Comparison of ENCODE assay signal across 9 mouse cellular contexts in genomic region chr12:91551773-91552526, GRCm38 (mm10). TPM values are rescaled to one million over a fixed set of nuclear protein-coding genes. Genes with fewer than 3 reads are reported as not detected.
DNase-seq lines count a peak whose midpoint lies in the region; ATAC-seq and TF ChIP-seq lines count a peak whose summit lies in the region.
"Had no signal": no experiment of that assay in that cellular context is flagged by ENCODE, and none has a peak within 500 bp of the region (broad histone marks: within the 10 kb centered on the region; RNA-seq: fewer than 3 reads in every experiment).

No protein-coding gene starts in this region.

- no peaks in the 10 kb centered on the region; the same call in 1 of the 2 replicates for H3K4me1 ChIP-seq in embryonic facial prominence, embryonic 12.5 days
- no peaks in the 10 kb centered on the region for H3K4me1 ChIP-seq in kidney, embryonic 16.5 days (ENCODE audit: insufficient read depth, low read length)
- peaks cover 7% of the 10 kb centered on the region; the same call in 1 of the 2 replicates for H3K4me1 ChIP-seq in limb, embryonic 14.5 days (ENCODE audit: control insufficient read depth, insufficient read depth, low read length)
- peaks cover 5% of the 10 kb centered on the region; the same call in 1 of the 2 replicates for H3K4me1 ChIP-seq in neural tube, embryonic 14.5 days (ENCODE audit: control insufficient read depth, insufficient read depth, low read length)

- ATAC-seq in embryonic facial prominence, embryonic 12.5 days (ENCODE audit: insufficient number of reproducible peaks, insufficient read depth, low FRiP score, low TSS enrichment) = 0 out of 2 replicates have a peak, but pooled peaks have one; percentile 69
- 0 out of 2 replicates have a peak, but pooled peaks have one; percentile 63 for ATAC-seq in kidney, embryonic 16.5 days (ENCODE audit: low FRiP score, low TSS enrichment)
- ATAC-seq in limb, embryonic 14.5 days (ENCODE audit: low FRiP score, low read depth) = peak; percentile 72; the same call in 1 of the 2 replicates
- ATAC-seq in neural tube, embryonic 14.5 days (ENCODE audit: low read depth) = peak; percentile 89

- no peaks in the 10 kb centered on the region for H3K9me3 ChIP-seq in embryonic facial prominence, embryonic 12.5 days
- H3K9me3 ChIP-seq in kidney, embryonic 16.5 days (ENCODE audit: low read length) = no peaks in the 10 kb centered on the region
- no peaks in the 10 kb centered on the region for H3K9me3 ChIP-seq in limb, embryonic 14.5 days (ENCODE audit: control insufficient read depth, low read length)
- H3K9me3 ChIP-seq in neural tube, embryonic 14.5 days (ENCODE audit: control insufficient read depth, low read length) = no peaks in the 10 kb centered on the region

- H3K27ac ChIP-seq in embryonic facial prominence, embryonic 12.5 days = no peak overlapping the region
- H3K27ac ChIP-seq in kidney, embryonic 16.5 days (ENCODE audit: low read length) = no peak overlapping the region
- no peak overlapping the region for H3K27ac ChIP-seq in limb, embryonic 14.5 days (replicated peaks; ENCODE audit: low read depth, low read length)
- no peak overlapping the region for H3K27ac ChIP-seq in neural tube, embryonic 14.5 days (ENCODE audit: low read depth, low read length)

- no peaks in the 10 kb centered on the region for H3K27me3 ChIP-seq in embryonic facial prominence, embryonic 12.5 days
- H3K27me3 ChIP-seq in kidney, embryonic 16.5 days (ENCODE audit: insufficient read depth, low read length) = no peaks in the 10 kb centered on the region
- no peaks in the 10 kb centered on the region for H3K27me3 ChIP-seq in limb, embryonic 14.5 days (ENCODE audit: control insufficient read depth, insufficient read depth, low read length)
- H3K27me3 ChIP-seq in neural tube, embryonic 14.5 days (ENCODE audit: control insufficient read depth, insufficient read depth, low read length) = no peaks in the 10 kb centered on the region

- no peak for TF ChIP-seq POLR2A in limb, embryonic 14.5 days (IDR thresholded peaks at IDR 0.05; ENCODE audit: borderline replicate concordance, extremely low read depth, insufficient read depth, insufficient read length)

- peak; percentile 8 to 39 for DNase-seq in adrenal gland, adult (ENCODE audit: inconsistent age in 2 of 2, low spot score in 1 of 2)
- DNase-seq in adrenal gland, postnatal 4 days (ENCODE audit: low spot score in 2 of 2) = no peak
- DNase-seq in heart, adult 9 months (ENCODE audit: low spot score in 2 of 2) = peak; percentile 34 to 52
- peak; percentile 64 for DNase-seq in limb, embryonic 14.5 days (ENCODE audit: low spot score)
- DNase-seq in urinary bladder, postnatal 25 days (ENCODE audit: low spot score) = peak; percentile 29

- H3K4me3 ChIP-seq in embryonic facial prominence, embryonic 12.5 days = no peak overlapping the region
- no peak overlapping the region for H3K4me3 ChIP-seq in kidney, embryonic 16.5 days (ENCODE audit: low read length)
- no peak overlapping the region for H3K4me3 ChIP-seq in limb, embryonic 14.5 days (replicated peaks; ENCODE audit: low read length)
- H3K4me3 ChIP-seq in neural tube, embryonic 14.5 days (ENCODE audit: low read depth, low read length) = no peak overlapping the region
- H3K4me3 ChIP-seq: erythroblast, embryonic 14.5 days had no signal

- H3K9ac ChIP-seq in embryonic facial prominence, embryonic 12.5 days = no peak overlapping the region
- no peak overlapping the region for H3K9ac ChIP-seq in kidney, embryonic 16.5 days (replicated peaks; ENCODE audit: low read length)
- H3K9ac ChIP-seq in limb, embryonic 14.5 days (ENCODE audit: low read depth, low read length, severe bottlenecking) = no peak overlapping the region
- H3K9ac ChIP-seq in neural tube, embryonic 14.5 days (replicated peaks; ENCODE audit: low read depth, low read length) = no peak overlapping the region

- H3K4me2 ChIP-seq in embryonic facial prominence, embryonic 12.5 days (replicated peaks) = no peak overlapping the region
- no peak overlapping the region for H3K4me2 ChIP-seq in kidney, embryonic 16.5 days (replicated peaks; ENCODE audit: low read depth, low read length)
- H3K4me2 ChIP-seq in limb, embryonic 14.5 days (replicated peaks; ENCODE audit: low read depth, low read length, severe bottlenecking) = peak overlapping the region; percentile 22; the same call in 1 of the 2 replicates
- peak overlapping the region; percentile 3; the same call in 1 of the 2 replicates for H3K4me2 ChIP-seq in neural tube, embryonic 14.5 days (ENCODE audit: low read depth, low read length)

- 79% methylated on average over 19 of the region's 19 CpGs for WGBS in embryonic facial prominence, embryonic 12.5 days
- WGBS in kidney, embryonic 16.5 days = 65% methylated on average over 19 of the region's 19 CpGs
- 43% methylated on average over 19 of the region's 19 CpGs for WGBS in limb, embryonic 14.5 days
- WGBS in neural tube, embryonic 14.5 days = 34% methylated on average over 19 of the region's 19 CpGs

- H3K36me3 ChIP-seq in embryonic facial prominence, embryonic 12.5 days = peaks cover 8% of the 10 kb centered on the region
- peaks cover 2% of the 10 kb centered on the region; the same call in 1 of the 2 replicates for H3K36me3 ChIP-seq in kidney, embryonic 16.5 days (ENCODE audit: insufficient read depth, low read length)
- 0 out of 2 replicates have a peak, but pooled peaks cover 2% of the 10 kb centered on the region for H3K36me3 ChIP-seq in limb, embryonic 14.5 days (ENCODE audit: control insufficient read depth, insufficient read depth, low read length)
- H3K36me3 ChIP-seq in neural tube, embryonic 14.5 days (ENCODE audit: control insufficient read depth, insufficient read depth, low read length) = peaks cover 4% of the 10 kb centered on the region; the same call in 1 of the 2 replicates

RNA-seq across cellular contexts. Expression of gene Gtf2a1, which starts 38.3 kb away (rescaled TPM):
- 10 to 100 TPM; 46.8 to 48.2 TPM for total RNA-seq in adrenal gland, postnatal 4 days (2021)
- 56.7 and 61.1 TPM in 2 replicates for polyA plus RNA-seq in embryonic facial prominence, embryonic 12.5 days (2016; fragmentation: Nextera tagmentation; extraction: Ambion mirVana)
- 50.3 and 51.3 TPM in 2 replicates for polyA plus RNA-seq in kidney, embryonic 16.5 days (2015; fragmentation: Nextera tagmentation; extraction: Ambion mirVana)
- 16.0 and 18.0 TPM in 2 replicates for polyA plus RNA-seq in limb, embryonic 14.5 days (2012; rRNA removed)
- 32.0 and 35.5 TPM in 2 replicates for polyA plus RNA-seq in limb, embryonic 14.5 days (2014; fragmentation: Nextera tagmentation; extraction: Ambion mirVana)
- 53.8 and 66.7 TPM in 2 replicates for polyA plus RNA-seq in neural tube, embryonic 14.5 days (2014; fragmentation: Nextera tagmentation; extraction: Ambion mirVana)

Comparison
In these comparisons a context has a peak if more than half of its experiments do, and no peak if none do; other contexts are left out.
1. DNase-seq: peak in adrenal gland, adult (2 of 2), heart, adult 9 months (2 of 2), limb, embryonic 14.5 days (single experiment) and urinary bladder, postnatal 25 days (single experiment); none in adrenal gland, postnatal 4 days (0 of 2).
2. H3K4me2 ChIP-seq: peak in limb, embryonic 14.5 days (single experiment) and neural tube, embryonic 14.5 days (single experiment); none in embryonic facial prominence, embryonic 12.5 days (single experiment) and kidney, embryonic 16.5 days (single experiment).
3. Peak in every context shown above with its lines, with median percentiles within 50 percentile points of each other: ATAC-seq.